Mouse (Mus musculus) testis, adult 2 months (tissue): ENCODE results near the gene Fgd4. TPM values are rescaled to one million over a fixed set of nuclear protein-coding genes. Genes with fewer than 3 reads are reported as not detected.

Experiments used
- H3K27ac ChIP-seq: fragments of 200-500 bp; 2 replicates; pipeline ENCODE4 v1.5.1; 2012; ENCODE audit warnings: low read depth, low read length; ENCODE audit not compliant: control insufficient read depth, insufficient read depth
- H3K27me3 ChIP-seq: fragments of 200-500 bp; 2 replicates; pipeline ENCODE4 v1.6.1; 2012; ENCODE audit warnings: mild to moderate bottlenecking, low read length, moderate library complexity; ENCODE audit not compliant: control insufficient read depth, insufficient read depth
- H3K36me3 ChIP-seq: fragments of 200-500 bp; 2 replicates; pipeline ENCODE4 v1.6.1; 2012; ENCODE audit warnings: mild to moderate bottlenecking, low read length; ENCODE audit not compliant: control insufficient read depth, insufficient read depth
- H3K4me1 ChIP-seq: fragments of 200-500 bp; 2 replicates; pipeline ENCODE4 v1.6.1; 2012; ENCODE audit warnings: low read length; ENCODE audit not compliant: control insufficient read depth, insufficient read depth
- H3K4me3 ChIP-seq: fragments of 200-500 bp; 2 replicates; pipeline ENCODE4 v1.5.1; 2012; ENCODE audit warnings: low read depth, mild to moderate bottlenecking, low read length, moderate library complexity, mixed read lengths; ENCODE audit not compliant: control insufficient read depth
- CTCF ChIP-seq: fragments of 200-500 bp; IDR thresholded peaks from 2 replicates; pipeline ENCODE4 v1.5.1; 2012; ENCODE audit warnings: low read depth, mild to moderate bottlenecking, inconsistent platforms, low read length, moderate library complexity; ENCODE audit not compliant: control insufficient read depth, insufficient read depth, insufficient replicate concordance
- POLR2A ChIP-seq: fragments of 200-500 bp; IDR thresholded peaks from 2 replicates; pipeline ENCODE4 v1.6.1; 2012; ENCODE audit warnings: low read depth, mild to moderate bottlenecking, inconsistent platforms, low read length, moderate library complexity; ENCODE audit not compliant: control insufficient read depth
- polyA plus RNA-seq: library from polyadenylated mRNA; depleted of rRNA; stranded (reverse); fragments of >200 nt; gene quantifications from 2 replicates; pipeline ENCODE4 v1.2.3, GENCODE M21; 2012

The Fgd4 gene
- polyA plus RNA-seq, 1 experiment, result 1.0 TPM

GRCm38 (mm10) chr16:16559878-16560531, 40.3 kb downstream of the Fgd4 start:
- Histone ChIP-seq H3K4me3 (no peak overlapping the region), H3K27me3 (no peaks in the 10 kb centered on the region), H3K27ac (no peak overlapping the region), H3K4me1 (no peaks in the 10 kb centered on the region), H3K36me3 (no peaks in the 10 kb centered on the region)
- TF ChIP-seq POLR2A (no peak), CTCF (no peak)

- no peak overlapping the region for H3K27ac ChIP-seq
- no peaks in the 10 kb centered on the region for H3K36me3 ChIP-seq
- TF ChIP-seq POLR2A, result no peak
- no peak for TF ChIP-seq CTCF
- no peaks in the 10 kb centered on the region for H3K4me1 ChIP-seq
- H3K4me3 ChIP-seq, result no peak overlapping the region
- no peaks in the 10 kb centered on the region for H3K27me3 ChIP-seq
Observed at GRCm38 (mm10) chr16:16559016-16559877, 41.1 kb downstream of the Fgd4 start.

GRCm38 (mm10) chr16:16557738-16558137, 42.6 kb downstream of the Fgd4 start:
- Histone ChIP-seq H3K4me3 (no peak overlapping the region), H3K27me3 (no peaks in the 10 kb centered on the region)

GRCm38 (mm10) chr16:16554098-16554497, 46.3 kb downstream of the Fgd4 start:
- H3K4me3 ChIP-seq, result no peak overlapping the region
- no peak for TF ChIP-seq POLR2A
- H3K27me3 ChIP-seq, result no peaks in the 10 kb centered on the region
- no peaks in the 10 kb centered on the region for H3K4me1 ChIP-seq
- no peaks in the 10 kb centered on the region for H3K36me3 ChIP-seq
- no peak overlapping the region for H3K27ac ChIP-seq

More at GRCm38 (mm10) chr16:16557738-16558137, 42.6 kb downstream of the Fgd4 start:
- Histone ChIP-seq H3K4me1 (no peaks in the 10 kb centered on the region), H3K27ac (no peak overlapping the region), H3K36me3 (no peaks in the 10 kb centered on the region)
- TF ChIP-seq POLR2A (no peak), CTCF (no peak)

- no peaks in the 10 kb centered on the region for H3K36me3 ChIP-seq
- H3K27me3 ChIP-seq, result no peaks in the 10 kb centered on the region
- TF ChIP-seq CTCF (no peak), POLR2A (no peak)
- no peak overlapping the region for H3K4me3 ChIP-seq
- H3K27ac ChIP-seq, result no peak overlapping the region
- H3K4me1 ChIP-seq, result peaks cover 2% of the 10 kb centered on the region; the same call in 1 of the 2 replicates
Observed at GRCm38 (mm10) chr16:16552197-16552596, 48.2 kb downstream of the Fgd4 start.

GRCm38 (mm10) chr16:16549105-16549504, 51.2 kb downstream of the Fgd4 start:
- Histone ChIP-seq H3K36me3 (no peaks in the 10 kb centered on the region), H3K4me1 (peaks cover 6% of the 10 kb centered on the region), H3K27ac (no peak overlapping the region), H3K27me3 (no peaks in the 10 kb centered on the region), H3K4me3 (no peak overlapping the region)
- TF ChIP-seq CTCF (no peak), POLR2A (no peak)

GRCm38 (mm10) chr16:16546657-16547056, 53.7 kb downstream of the Fgd4 start:
- H3K4me3 ChIP-seq, result no peak overlapping the region
- H3K27ac ChIP-seq, result no peak overlapping the region
- TF ChIP-seq CTCF, result no peak
- no peak for TF ChIP-seq POLR2A

More at GRCm38 (mm10) chr16:16546657-16547056, 53.7 kb downstream of the Fgd4 start:
- H3K4me1 ChIP-seq, result peaks cover 6% of the 10 kb centered on the region
- no peaks in the 10 kb centered on the region for H3K27me3 ChIP-seq
- no peaks in the 10 kb centered on the region for H3K36me3 ChIP-seq
